Mouse (Mus musculus): ENCODE data around the gene Fgfr2.

The Fgfr2 gene

DNA sequence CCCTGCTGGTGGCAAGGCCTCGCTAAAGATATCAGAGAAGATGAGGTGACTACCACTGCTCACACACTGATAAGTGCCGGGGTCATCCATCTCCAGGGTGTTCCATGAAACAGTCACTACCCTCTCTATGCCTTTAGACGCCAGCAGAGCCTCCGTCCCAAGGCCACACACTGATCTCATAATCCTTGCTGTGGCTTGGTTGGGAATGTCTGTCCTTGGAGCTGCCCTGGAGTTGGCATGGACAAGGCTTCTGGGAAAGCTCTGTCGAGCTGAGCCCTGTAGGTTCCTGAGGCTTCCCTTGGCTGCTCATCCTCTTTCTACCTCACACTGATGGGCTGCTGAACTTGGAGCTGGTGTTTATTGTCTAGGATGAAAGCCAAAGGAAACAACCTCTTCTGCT, 2336.4 kb downstream of the Fgfr2 start:
- no peak for DNase-seq

DNA sequence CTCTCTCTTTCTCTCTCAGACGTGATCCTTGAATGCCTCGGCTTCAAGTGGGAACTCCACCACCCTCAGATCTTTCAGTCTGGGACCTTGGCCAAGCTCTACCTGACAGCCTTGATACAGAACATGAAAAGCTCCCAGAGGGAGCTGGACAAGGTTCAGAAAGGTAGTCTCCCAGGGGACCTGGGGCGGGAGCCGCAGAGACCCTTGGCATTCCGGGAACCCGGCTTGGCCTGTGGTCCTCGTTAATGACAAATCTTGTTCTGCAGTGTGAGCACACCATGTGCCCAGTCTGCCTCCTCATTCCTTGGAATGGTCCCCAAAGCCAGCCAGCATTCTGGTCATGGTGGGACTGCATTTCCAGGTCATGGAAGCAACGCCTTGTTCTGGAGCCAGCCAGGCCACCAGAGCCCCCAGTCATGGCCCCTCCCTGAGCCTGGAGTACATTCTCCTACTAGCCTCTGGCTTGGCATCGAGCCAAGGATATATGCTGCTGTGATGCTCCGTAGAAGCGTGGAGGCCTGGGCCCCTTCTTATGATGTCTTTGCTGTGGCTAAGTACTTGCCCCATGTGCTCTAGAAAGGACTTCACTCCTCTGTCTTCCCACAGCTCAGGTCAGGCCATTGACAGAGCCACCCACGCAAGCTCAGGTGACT, 2337.1 kb downstream of the Fgfr2 start:
- DNase-seq = no peak

DNA sequence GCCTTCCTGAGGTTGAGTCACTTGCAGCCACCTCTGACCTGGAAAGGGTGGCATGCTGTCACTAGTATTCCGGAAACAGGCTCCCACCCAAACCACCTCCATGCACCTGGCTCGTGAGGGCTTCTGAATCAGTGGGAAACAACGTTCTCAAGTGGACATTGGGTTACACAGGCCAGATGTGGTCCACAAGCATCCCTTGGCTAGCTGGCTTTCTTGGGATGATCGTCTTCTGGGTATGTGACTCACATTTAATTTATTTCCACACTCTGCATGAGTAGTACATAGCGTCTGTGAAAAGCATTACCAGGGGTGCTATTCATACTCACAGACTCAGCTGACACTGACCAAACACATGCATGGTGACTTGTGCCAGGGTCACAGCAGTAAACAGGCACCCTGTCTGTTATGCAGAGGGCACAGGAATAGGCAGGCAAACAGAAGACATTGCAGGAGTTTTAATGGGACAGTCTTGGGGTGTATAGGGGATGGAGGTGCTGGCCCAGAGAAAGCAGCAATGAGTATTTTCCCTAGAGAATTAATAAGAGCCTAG, 2340.6 kb downstream of the Fgfr2 start:
- no peak for DNase-seq

GRCm38 (mm10) chr7:130780866-130781419, 2342.2 kb downstream of the Fgfr2 start:
- DNase-seq = no peak

- DNase-seq = no peak
These were observed 2349.1 kb downstream of the Fgfr2 start, which contains the start of gene Btbd16 for GRCm38 (mm10) chr7:130773914-130774630. Btbd16 (plus strand) TSS chr7:130774069.

GRCm38 (mm10) chr7:130773171-130773830, 2349.8 kb downstream of the Fgfr2 start:
- DNase-seq = peak; percentile 50

DNA sequence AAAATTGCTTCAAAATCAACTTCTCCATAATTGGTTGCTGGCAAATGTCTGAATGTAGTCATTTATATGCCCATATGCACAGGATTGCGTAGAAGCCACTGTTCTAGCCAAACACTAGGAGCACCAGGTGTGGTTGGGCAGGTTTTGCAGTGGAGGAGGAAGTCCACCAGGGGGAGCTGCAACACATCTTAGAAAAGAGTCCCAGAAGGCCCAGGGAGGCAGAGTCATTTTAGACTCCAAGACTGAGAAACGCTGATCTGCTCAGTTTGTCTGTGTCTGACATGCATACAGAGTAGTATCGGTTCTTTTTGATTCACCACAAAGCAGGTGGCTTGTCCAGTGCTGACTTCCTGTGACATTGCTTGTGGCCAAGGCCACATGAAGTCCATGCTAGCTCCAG, 2352.4 kb downstream of the Fgfr2 start:
- peak; percentile 74 for DNase-seq

GRCm38 (mm10) chr7:130768151-130768550, 2355.0 kb downstream of the Fgfr2 start:
- no peak for DNase-seq

- no peak for DNase-seq
These were observed 2356.6 kb downstream of the Fgfr2 start for GRCm38 (mm10) chr7:130766411-130767170.

DNA sequence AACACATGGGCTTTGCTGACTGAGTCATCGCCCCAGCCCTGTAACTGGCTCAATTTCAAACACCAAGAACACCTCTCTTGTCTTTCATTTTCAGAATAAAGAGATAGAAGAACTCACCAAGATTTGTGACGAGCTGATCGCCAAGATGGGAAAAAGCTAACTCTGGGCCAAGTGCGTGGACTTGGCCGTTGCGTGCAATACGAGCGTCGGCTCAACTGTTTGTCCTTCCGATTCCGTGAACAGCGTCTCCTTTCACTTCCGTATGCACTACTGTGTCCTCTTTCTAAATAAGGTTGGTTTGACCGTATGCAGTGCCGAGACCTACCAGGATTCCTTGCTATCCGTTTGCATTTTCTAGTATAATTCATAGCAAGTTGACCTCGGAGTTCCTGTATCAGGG, 2359.0 kb downstream of the Fgfr2 start:
- DNase-seq = no peak

DNA sequence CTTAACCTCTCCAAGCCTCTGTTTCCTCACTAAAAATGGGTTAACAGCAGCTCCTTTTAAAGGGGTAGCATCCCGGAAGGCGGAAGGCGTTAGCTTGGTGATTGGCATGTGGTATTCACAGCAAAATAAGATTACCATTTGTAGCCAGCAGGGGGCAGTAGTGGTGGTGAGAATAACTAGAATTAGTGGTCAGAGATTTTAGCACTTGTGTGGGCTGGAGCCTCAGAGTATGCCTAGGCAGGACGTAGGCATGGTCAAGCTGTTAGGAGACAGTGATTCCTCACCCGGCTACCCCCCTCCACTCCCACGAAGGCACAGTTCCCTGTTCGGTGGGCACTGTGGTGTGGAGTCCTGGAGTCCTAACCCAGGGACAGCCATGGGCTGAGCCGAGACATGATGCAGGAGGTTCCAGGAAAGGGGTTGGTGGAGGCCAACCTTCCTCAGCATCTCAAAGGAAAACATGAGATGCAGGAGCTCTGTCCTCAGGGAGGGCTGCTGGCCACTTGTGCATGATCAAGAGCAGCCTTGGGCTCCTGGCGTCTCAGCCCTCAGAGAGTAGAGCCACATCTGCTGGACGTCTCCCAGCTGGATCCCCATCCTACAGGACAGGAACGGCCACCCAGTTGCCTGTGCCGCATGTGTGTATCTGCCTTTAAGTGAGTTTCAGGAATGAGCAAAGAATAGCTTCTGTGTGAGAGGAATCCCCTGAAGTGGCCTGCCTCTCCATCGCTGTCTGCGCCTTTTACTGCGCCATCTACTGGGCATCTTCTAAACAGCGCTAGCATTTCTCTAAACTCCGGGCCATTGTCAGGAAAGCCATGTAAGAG, 2360.9 kb downstream of the Fgfr2 start:
- DNase-seq = peak; percentile 56

- no peak for DNase-seq
These were observed 2365.8 kb downstream of the Fgfr2 start for GRCm38 (mm10) chr7:130757326-130757865.

DNA sequence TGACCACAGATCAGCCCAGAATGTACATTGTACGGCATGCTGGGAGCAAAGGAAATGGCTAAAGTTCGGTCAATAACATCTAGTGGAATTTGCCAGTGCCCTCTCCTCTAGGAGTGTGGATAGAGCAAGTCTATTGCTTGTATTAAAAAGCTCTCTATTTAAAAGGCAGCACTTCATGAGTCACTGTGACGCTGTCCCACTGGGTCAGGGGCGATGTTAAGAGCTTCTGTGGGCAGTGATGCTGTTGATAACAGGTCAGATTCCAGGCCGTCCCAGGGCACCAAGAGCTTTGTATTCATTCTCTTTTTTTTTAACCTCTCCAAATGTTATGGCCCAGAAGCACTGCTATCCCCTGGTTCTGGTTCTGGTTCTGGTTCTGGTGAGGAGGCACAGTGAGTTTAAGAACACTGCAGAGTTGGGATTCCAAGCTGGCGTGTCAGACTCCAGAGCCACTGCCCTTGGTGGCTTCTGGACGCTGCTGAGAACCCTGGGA, 2366.8 kb downstream of the Fgfr2 start:
- DNase-seq = no peak

DNA sequence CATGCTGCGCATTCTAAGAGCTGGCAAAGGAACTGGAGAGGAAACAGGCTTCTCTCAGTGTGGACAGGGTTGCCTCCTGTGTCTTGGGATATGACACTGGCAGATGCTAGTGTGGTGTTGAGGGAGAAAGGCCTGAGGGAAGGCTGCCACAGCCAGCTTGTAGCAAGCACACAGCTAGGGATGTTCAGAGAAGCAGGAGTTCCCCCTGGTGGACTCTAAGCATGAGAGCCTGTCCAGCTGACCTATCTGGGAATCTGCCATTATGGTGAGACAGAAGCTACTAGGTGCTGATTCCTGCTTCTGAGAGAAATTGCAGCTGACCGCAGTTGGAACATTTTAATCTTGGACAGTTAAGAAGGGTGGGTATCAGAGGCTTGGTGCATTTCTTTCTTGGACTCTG, 2368.4 kb downstream of the Fgfr2 start:
- no peak for DNase-seq

- no peak for DNase-seq
These were observed 2371.5 kb downstream of the Fgfr2 start for GRCm38 (mm10) chr7:130751678-130752077.

- no peak for DNase-seq
These were observed 2372.2 kb downstream of the Fgfr2 start for GRCm38 (mm10) chr7:130750752-130751490.

DNA sequence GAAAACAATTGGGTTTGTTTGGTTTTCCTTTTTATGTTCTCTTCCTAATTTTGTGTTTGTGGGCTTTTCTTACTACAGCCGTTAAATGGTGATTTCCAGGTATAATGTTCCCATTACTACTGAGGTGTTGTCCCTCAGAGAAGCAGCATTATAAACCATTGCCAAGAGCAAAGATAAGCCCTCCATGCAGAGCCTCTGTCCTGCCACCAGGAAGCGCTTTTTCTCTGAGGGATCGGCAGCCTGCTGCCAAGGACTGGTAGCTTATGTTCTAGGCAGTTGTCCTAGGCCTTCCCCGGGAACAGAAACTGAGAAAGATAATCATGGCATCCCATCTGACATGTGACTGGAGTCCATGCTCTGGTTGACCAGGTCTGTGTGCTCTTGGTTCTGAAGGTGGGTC, 2374.0 kb downstream of the Fgfr2 start:
- no peak for DNase-seq

- no peak for DNase-seq
These were observed 2379.7 kb downstream of the Fgfr2 start for GRCm38 (mm10) chr7:130743239-130744025.

DNA sequence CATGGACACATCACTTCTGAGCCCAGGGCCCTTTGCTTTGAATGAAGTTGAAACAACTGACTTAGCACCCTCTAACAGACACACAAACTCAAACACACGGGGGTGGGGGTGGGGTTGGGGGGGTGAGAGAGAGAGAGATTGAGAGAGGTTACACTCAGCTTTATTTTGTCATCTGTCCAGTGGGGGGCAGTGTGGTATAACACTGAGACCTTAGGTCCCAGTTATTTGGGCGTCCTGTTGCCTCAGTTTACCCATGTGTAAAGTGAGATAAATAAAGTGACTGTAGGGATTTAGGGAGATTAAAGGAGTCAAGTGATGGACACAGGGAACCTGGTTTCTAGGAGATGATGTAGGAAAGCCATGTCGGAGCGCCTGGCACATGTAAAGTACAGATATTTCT, 2382.1 kb downstream of the Fgfr2 start:
- DNase-seq = no peak
